Mouse (Mus musculus) liver, postnatal 0 days (tissue): ENCODE data around the gene Rtl5.

ENCODE experiments used
- CTCF ChIP-seq: sonication (generic); IDR thresholded peaks from 2 replicates; pipeline ENCODE4 v1.5.1; 2016; ENCODE audit warnings: antibody characterized with exemption, low read depth
- EP300 ChIP-seq: IDR thresholded peaks from 2 replicates; pipeline ENCODE4 v1.6.1; 2016; ENCODE audit warnings: antibody characterized with exemption, low read depth, mild to moderate bottlenecking

- no peak for TF ChIP-seq CTCF
- TF ChIP-seq EP300: no peak
These were observed 10.9 kb downstream of the Rtl5 start for GRCm38 (mm10) chrX:102060243-102060642.
